Mouse (Mus musculus): ENCODE data around the gene Entpd8.

Entpd8 gene

GRCm38 (mm10) chr2:25080076-25080475, at the start of gene Entpd8:
Gene Entpd8 (plus strand): TSS chr2:25080304.
- no peak for DNase-seq

GRCm38 (mm10) chr2:25034994-25035393, 45.1 kb upstream of the Entpd8 start:
- DNase-seq: no peak

GRCm38 (mm10) chr2:25040089-25040488, 40.0 kb upstream of the Entpd8 start:
- no peak for DNase-seq

- no peak for DNase-seq
These were observed 29.2 kb upstream of the Entpd8 start for GRCm38 (mm10) chr2:25050921-25051320.

- no peak for DNase-seq
These were observed 28.7 kb upstream of the Entpd8 start for GRCm38 (mm10) chr2:25051450-25051849.

- no peak for DNase-seq
These were observed 27.0 kb upstream of the Entpd8 start for GRCm38 (mm10) chr2:25053101-25053500.

- peak; percentile 92 for DNase-seq
These were observed 25.7 kb upstream of the Entpd8 start, which contains the start of gene Nsmf for GRCm38 (mm10) chr2:25054221-25055067. Gene Nsmf (plus strand): TSS chr2:25054355.

GRCm38 (mm10) chr2:25055068-25055405, 25.1 kb upstream of the Entpd8 start:
- peak; percentile 67 for DNase-seq

GRCm38 (mm10) chr2:25055409-25056155, 24.5 kb upstream of the Entpd8 start:
- DNase-seq: no peak

- DNase-seq: no peak
These were observed 21.2 kb upstream of the Entpd8 start for GRCm38 (mm10) chr2:25058926-25059325.

- no peak for DNase-seq
These were observed 16.6 kb upstream of the Entpd8 start for GRCm38 (mm10) chr2:25063523-25063922.

GRCm38 (mm10) chr2:25064285-25064684, 15.8 kb upstream of the Entpd8 start:
- no peak for DNase-seq

GRCm38 (mm10) chr2:25065537-25065936, 14.6 kb upstream of the Entpd8 start:
- DNase-seq: no peak

- no peak for DNase-seq
These were observed 13.6 kb upstream of the Entpd8 start for GRCm38 (mm10) chr2:25066552-25066951.

- no peak for DNase-seq
These were observed 10.6 kb upstream of the Entpd8 start for GRCm38 (mm10) chr2:25069537-25069936.

- DNase-seq: no peak
These were observed 7.7 kb upstream of the Entpd8 start for GRCm38 (mm10) chr2:25072398-25072797.

GRCm38 (mm10) chr2:25075506-25075905, 4.6 kb upstream of the Entpd8 start:
- no peak for DNase-seq

GRCm38 (mm10) chr2:25078967-25079366, 1.1 kb upstream of the Entpd8 start:
- DNase-seq: no peak

GRCm38 (mm10) chr2:25083697-25084096, 3.6 kb downstream of the Entpd8 start:
- no peak for DNase-seq

GRCm38 (mm10) chr2:25085571-25085970, 5.5 kb downstream of the Entpd8 start:
- no peak for DNase-seq

GRCm38 (mm10) chr2:25087842-25088241, 7.7 kb downstream of the Entpd8 start:
- no peak for DNase-seq

- DNase-seq: no peak
These were observed 8.5 kb downstream of the Entpd8 start for GRCm38 (mm10) chr2:25088636-25089035.

- DNase-seq: no peak
These were observed 14.6 kb downstream of the Entpd8 start for GRCm38 (mm10) chr2:25094785-25095108.

- DNase-seq: peak; percentile 39
These were observed 15.2 kb downstream of the Entpd8 start, which contains the start of gene Noxa1 for GRCm38 (mm10) chr2:25095109-25095850. Gene Noxa1 (minus strand): TSS chr2:25095149.

Data from retina, postnatal 1 day (tissue).